Mouse (Mus musculus) C2C12 (cell line): ENCODE data around the gene A3galt2.

Experiments used
- CTCF ChIP-seq: IDR thresholded peaks from one replicate; pipeline ENCODE4 v1.5.1; 2011; ENCODE audit not compliant: control insufficient read depth, insufficient read depth, insufficient read length
- MAX ChIP-seq: IDR thresholded peaks from one replicate; pipeline ENCODE4 v1.6.1; 2011; ENCODE audit warnings: mild to moderate bottlenecking, control low read depth
- MYOD1 ChIP-seq: IDR thresholded peaks from one replicate; pipeline ENCODE4 v1.6.1; 2011; ENCODE audit warnings: low read depth; ENCODE audit not compliant: control insufficient read depth, insufficient read length
- MYOG ChIP-seq: IDR thresholded peaks from one replicate; pipeline ENCODE4 v1.6.1; 2011; ENCODE audit not compliant: control insufficient read depth, insufficient read length; ENCODE audit errors: extremely low read depth

DNA sequence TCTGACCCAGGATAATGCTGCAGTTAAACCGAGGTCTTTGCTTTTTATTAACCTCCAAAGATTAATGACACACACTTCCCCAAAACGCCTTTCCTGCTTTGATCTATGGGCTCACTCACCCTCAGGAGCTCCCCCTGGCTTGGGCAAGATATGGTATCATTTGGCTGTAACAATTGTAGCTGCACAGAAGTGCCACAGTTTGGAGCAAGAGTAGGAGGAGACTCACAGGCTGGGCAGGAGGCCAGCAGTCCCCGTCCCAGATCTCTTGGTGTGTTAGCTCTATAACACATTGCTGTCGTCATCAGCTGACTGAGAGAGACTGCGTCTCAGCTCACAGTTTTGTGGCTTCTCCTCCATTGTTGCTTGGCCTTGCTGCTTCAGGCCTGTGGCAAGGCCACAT is 35.1 kb upstream of the A3galt2 start:
- TF ChIP-seq CTCF (no peak), MYOG (no peak), MAX (no peak), MYOD1 (no peak)
